Mouse (Mus musculus) stomach, postnatal 0 days (tissue): ENCODE results near the gene Naa25.
A peak's percentile ranks its signal among the peaks of the same experiment; 100 is the strongest.

Experiments
- CTCF ChIP-seq: IDR thresholded peaks from 2 replicates; pipeline ENCODE4 v1.5.1; 2016; ENCODE audit warnings: antibody characterized with exemption, low read depth, mild to moderate bottlenecking, moderate library complexity
- EP300 ChIP-seq: optimal IDR thresholded peaks from 2 replicates; pipeline ENCODE3; 2016; ENCODE audit warnings: antibody characterized with exemption

GRCm38 (mm10) chr5:121397187-121398145, at the start of gene Naa25:
- TF ChIP-seq EP300 (peak; percentile 97), CTCF (no peak)
